Mouse (Mus musculus) mouse embryonic stem cell (cell line): ENCODE data around the gene Krt34.

Experiments
- in situ Hi-C, 2 experiments: fragments of 300-500 bp; cut with MboI; formaldehyde crosslinking; loops; 1 replicate in 1 of 2; 3 replicates in 1 of 2; pipeline ENCODE4 v1.14.3; 2019 to 2020; ENCODE audit warnings: low sequenced_read_pairs in 2 of 2, low pct_unique_long_range_greater_than_20kb in 1 of 2, mixed read lengths in 1 of 2; ENCODE audit not compliant: unreplicated experiment in 1 of 2

Krt34 gene

GRCm38 (mm10) chr11:100008336-100008735, 33.0 kb downstream of the Krt34 start:
- in situ Hi-C loops, result no loop called here

- in situ Hi-C loops, result no loop called here
Observed at GRCm38 (mm10) chr11:100006624-100007023, 34.7 kb downstream of the Krt34 start.

- in situ Hi-C loops, result no loop called here
Observed at GRCm38 (mm10) chr11:100005905-100006304, 35.4 kb downstream of the Krt34 start.

GRCm38 (mm10) chr11:100004846-100005245, 36.5 kb downstream of the Krt34 start:
- in situ Hi-C loops, result no loop called here

- in situ Hi-C loops, result no loop called here
Observed at GRCm38 (mm10) chr11:99999091-99999490, 42.3 kb downstream of the Krt34 start.

- in situ Hi-C loops, result no loop called here
Observed at GRCm38 (mm10) chr11:99994384-99994661, 47.0 kb downstream of the Krt34 start.

GRCm38 (mm10) chr11:99993620-99994383, 47.6 kb downstream of the Krt34 start, which contains the start of gene Krtap17-1:
Gene Krtap17-1 (minus strand): TSS chr11:99993994.
- in situ Hi-C loops, result no loop called here

GRCm38 (mm10) chr11:99990571-99990970, 50.8 kb downstream of the Krt34 start:
- in situ Hi-C loops, result no loop called here

GRCm38 (mm10) chr11:99989881-99990405, 51.4 kb downstream of the Krt34 start:
- in situ Hi-C loops, result no loop called here

- in situ Hi-C loops, result no loop called here
Observed at GRCm38 (mm10) chr11:99988530-99988929, 52.8 kb downstream of the Krt34 start.
